Mouse (Mus musculus) adrenal gland, postnatal 10 days (tissue): ENCODE measurements around the gene Nipsnap3a. TPM values are rescaled to one million over a fixed set of nuclear protein-coding genes. Genes with fewer than 3 reads are reported as not detected.

Source experiments
- total RNA-seq, 2 experiments: library from RNA; stranded (reverse); gene quantifications; 2 replicates each; pipeline ENCODE4 v1.2.3; 2021

Gene Nipsnap3a
- total RNA-seq, 2 experiments from 2014 or later = not detected

Other genes with a start within 250 kb of the Nipsnap3a start
- not detected for gene Olfr275, start 174.7 kb upstream of the Nipsnap3a start, total RNA-seq
- gene Olfr273, start 130.0 kb upstream of the Nipsnap3a start, total RNA-seq = not detected
- gene Olfr272, start 70.1 kb upstream of the Nipsnap3a start, total RNA-seq = not detected
- not detected for gene Olfr270, start 24.7 kb upstream of the Nipsnap3a start, total RNA-seq
- gene Nipsnap3b, start 22.6 kb downstream of the Nipsnap3a start, total RNA-seq = 10 to 100 TPM; 43.7 to 52.2 TPM
- gene Abca1, start 170.6 kb downstream of the Nipsnap3a start, total RNA-seq = 100 to 1,000 TPM; 103 TPM